Mouse (Mus musculus) liver, embryonic 16.5 days (tissue): ENCODE data around the gene Midn. TPM values are rescaled to one million over a fixed set of nuclear protein-coding genes. Genes with fewer than 3 reads are reported as not detected.
A peak's percentile ranks its signal among the peaks of the same experiment; 100 is the strongest.

ENCODE experiments used
- ATAC-seq: fragments of 200-750 bp; cut with Nextera tagmentation; 2 replicates; pipeline ENCODE4 v1.8.0; 2017; ENCODE audit warnings: low read depth, mild to moderate bottlenecking, moderate number of reproducible peaks, moderate library complexity
- H3K27ac ChIP-seq: fragments of 300-500 bp; sonication (generic); 2 replicates; pipeline ENCODE4 v1.5.1; 2014; ENCODE audit warnings: mild to moderate bottlenecking, low read length
- H3K27me3 ChIP-seq: fragments of 300-500 bp; sonication (generic); 2 replicates; pipeline ENCODE4 v1.6.1; 2014; ENCODE audit warnings: low read depth, low read length, mixed read lengths; ENCODE audit not compliant: control insufficient read depth, insufficient read depth
- H3K36me3 ChIP-seq: fragments of 300-500 bp; sonication (generic); 2 replicates; pipeline ENCODE4 v1.6.1; 2014; ENCODE audit warnings: mild to moderate bottlenecking; ENCODE audit not compliant: control insufficient read depth, insufficient read depth
- H3K4me1 ChIP-seq: fragments of 300-500 bp; sonication (generic); 2 replicates; pipeline ENCODE4 v1.6.1; 2014; ENCODE audit warnings: low read depth, low read length, mixed read lengths; ENCODE audit not compliant: control insufficient read depth
- H3K4me2 ChIP-seq: fragments of 300-500 bp; sonication (generic); 2 replicates; pipeline ENCODE4 v1.6.1; 2014; ENCODE audit warnings: low read depth, low read length, mixed read lengths
- H3K4me3 ChIP-seq: fragments of 300-500 bp; sonication (generic); 2 replicates; pipeline ENCODE4 v1.5.1; 2014; ENCODE audit warnings: low read depth, mild to moderate bottlenecking, low read length
- H3K9ac ChIP-seq: fragments of 300-500 bp; sonication (generic); 2 replicates; pipeline ENCODE4 v1.6.1; 2014; ENCODE audit warnings: low read depth, low read length
- H3K9me3 ChIP-seq: fragments of 300-500 bp; sonication (generic); replicated peaks from 2 replicates; pipeline ENCODE4 v1.6.1; 2016; ENCODE audit warnings: low read length; ENCODE audit not compliant: control insufficient read depth
- WGBS: fragments of 180-500 bp; shearing (Covaris S2); extraction: QIAGEN DNeasy Blood & Tissue Kit; methylation state at CpG from one replicate; pipeline ENCODE4 v1.1.7; 2014; ENCODE audit not compliant: insufficient replicate concordance; 5-methylcytosine and 5-hydroxymethylcytosine counted together
- polyA plus RNA-seq: library from polyadenylated mRNA; unstranded; fragments of >200 nt; fragmentation: Nextera tagmentation; extraction: Ambion mirVana; gene quantifications from 2 replicates; pipeline ENCODE4 v1.2.1, GENCODE M21; 2015

Gene Midn
- polyA plus RNA-seq, 1 experiment from 2014 or later = 2.6 TPM

DNA sequence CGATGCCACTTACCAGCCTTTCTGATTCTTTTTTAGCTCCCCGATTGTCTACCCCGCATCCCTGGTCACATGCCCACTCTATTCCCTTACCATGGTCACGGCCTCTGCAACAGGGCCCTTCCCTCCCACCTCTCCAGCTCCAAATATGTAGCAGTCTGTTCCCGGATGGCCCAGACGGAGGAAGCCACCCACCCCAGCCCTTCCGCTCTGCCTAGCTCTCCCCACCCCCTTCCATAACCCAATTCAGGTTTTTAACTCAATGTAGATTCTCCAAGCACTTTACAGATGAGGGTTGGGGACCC, 8.6 kb downstream of the Midn start:
- Histone ChIP-seq H3K4me3 (no peak overlapping the region), H3K4me1 (peaks cover 93% of the 10 kb centered on the region), H3K36me3 (peaks cover 47% of the 10 kb centered on the region), H3K27ac (no peak overlapping the region), H3K4me2 (no peak overlapping the region), H3K9me3 (no peaks in the 10 kb centered on the region), H3K9ac (no peak overlapping the region), H3K27me3 (no peaks in the 10 kb centered on the region)
- WGBS = 86% methylated on average over 7 of the region's 7 CpGs
- no peak for ATAC-seq

DNA sequence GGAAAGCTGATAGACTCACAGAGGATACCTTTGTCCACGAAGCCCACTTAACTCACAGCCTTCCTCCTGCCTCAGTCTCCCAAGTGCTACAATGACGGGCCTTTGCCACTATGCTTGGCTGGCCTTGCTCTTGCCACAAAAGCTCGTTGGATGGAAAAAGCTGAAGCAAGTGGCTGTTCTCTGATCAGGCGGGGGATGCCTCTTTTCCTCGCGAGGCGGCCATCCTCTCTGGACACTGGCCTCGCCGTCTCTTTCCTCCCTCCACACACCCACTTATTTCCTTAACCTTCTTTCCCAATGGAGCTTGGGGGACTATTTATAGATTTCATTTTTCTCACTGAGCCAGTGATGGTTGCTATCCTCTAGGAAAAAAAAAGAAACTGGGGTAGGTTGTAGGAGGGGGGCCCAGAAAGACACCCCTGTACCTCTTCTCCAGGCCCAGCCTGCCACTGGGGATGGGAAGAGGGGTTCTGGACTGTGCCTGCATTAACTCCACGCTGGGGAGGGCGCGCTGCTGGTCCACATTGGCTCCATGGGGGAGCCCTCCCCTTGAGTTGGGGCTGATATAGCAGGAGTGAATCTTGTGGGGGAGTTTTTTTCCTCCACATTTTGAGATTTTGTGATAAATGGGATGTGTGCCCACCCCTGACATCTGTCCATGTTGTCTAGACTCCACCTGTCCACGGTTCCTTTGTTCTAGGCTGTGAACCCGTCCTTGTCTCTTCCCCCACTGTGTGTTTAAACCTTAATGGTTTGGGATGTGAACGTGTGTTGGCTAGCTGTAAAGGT, 9.3 kb downstream of the Midn start:
- Histone ChIP-seq H3K9me3 (no peaks in the 10 kb centered on the region), H3K36me3 (peaks cover 43% of the 10 kb centered on the region), H3K27ac (no peak overlapping the region), H3K4me1 (peaks cover 93% of the 10 kb centered on the region), H3K4me2 (no peak overlapping the region), H3K27me3 (no peaks in the 10 kb centered on the region), H3K4me3 (no peak overlapping the region), H3K9ac (no peak overlapping the region)
- 73% methylated on average over 15 of the region's 15 CpGs for WGBS
- no peak for ATAC-seq

DNA sequence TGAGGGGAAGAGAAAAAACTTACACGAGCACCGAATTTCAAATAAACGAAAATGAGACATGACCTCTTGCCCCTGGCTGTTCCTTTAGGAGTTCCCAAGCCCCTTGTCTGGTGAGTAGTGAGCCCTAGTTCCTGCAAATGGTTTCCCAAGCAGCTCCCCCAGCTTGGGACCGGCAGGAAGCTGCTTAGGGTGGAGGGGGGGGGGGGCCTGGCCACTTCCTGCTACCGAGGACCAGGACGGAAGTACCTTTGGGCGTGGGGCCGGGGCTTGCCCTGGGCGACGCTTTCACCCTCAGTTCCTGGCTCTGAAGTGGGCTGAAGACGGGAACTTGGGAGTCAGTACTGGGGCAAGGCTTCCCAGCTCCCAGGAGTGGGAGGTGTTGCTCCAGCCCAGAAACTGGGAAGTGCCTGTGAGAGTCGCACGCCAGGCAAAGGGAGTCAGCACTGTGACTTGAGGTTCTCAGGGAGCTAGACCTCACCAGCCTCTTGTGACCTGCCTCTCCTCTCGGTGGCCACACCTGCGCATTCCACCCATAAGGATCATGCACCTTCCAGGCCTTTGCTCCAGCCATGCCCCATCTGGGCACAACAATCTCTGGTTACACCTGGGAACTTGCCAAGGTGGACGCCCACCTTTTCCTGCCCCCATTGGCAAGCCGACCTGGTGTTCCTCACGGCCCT, 10.4 kb downstream of the Midn start:
- Histone ChIP-seq H3K27ac (peak overlapping the region; percentile 79), H3K9me3 (no peaks in the 10 kb centered on the region), H3K4me3 (peak overlapping the region; percentile 10; the same call in 1 of the 2 replicates), H3K36me3 (peaks cover 41% of the 10 kb centered on the region), H3K27me3 (no peaks in the 10 kb centered on the region), H3K4me1 (peaks cover 92% of the 10 kb centered on the region), H3K4me2 (peak overlapping the region; percentile 89), H3K9ac (peak overlapping the region; percentile 47)
- 10% methylated on average over 18 of the region's 18 CpGs for WGBS
- no peak for ATAC-seq

- H3K4me3 ChIP-seq = peak overlapping the region; percentile 68
- H3K36me3 ChIP-seq = peaks cover 34% of the 10 kb centered on the region
- H3K27me3 ChIP-seq = no peaks in the 10 kb centered on the region
- peak overlapping the region; percentile 47 for H3K9ac ChIP-seq
- WGBS = 16% methylated on average over 12 of the region's 12 CpGs
- peaks cover 91% of the 10 kb centered on the region for H3K4me1 ChIP-seq
- H3K27ac ChIP-seq = peak overlapping the region; percentile 79
- H3K4me2 ChIP-seq = peak overlapping the region; percentile 89
- H3K9me3 ChIP-seq = no peaks in the 10 kb centered on the region
- ATAC-seq = no peak
Observed at GRCm38 (mm10) chr10:80159021-80159560, 11.0 kb downstream of the Midn start.

DNA sequence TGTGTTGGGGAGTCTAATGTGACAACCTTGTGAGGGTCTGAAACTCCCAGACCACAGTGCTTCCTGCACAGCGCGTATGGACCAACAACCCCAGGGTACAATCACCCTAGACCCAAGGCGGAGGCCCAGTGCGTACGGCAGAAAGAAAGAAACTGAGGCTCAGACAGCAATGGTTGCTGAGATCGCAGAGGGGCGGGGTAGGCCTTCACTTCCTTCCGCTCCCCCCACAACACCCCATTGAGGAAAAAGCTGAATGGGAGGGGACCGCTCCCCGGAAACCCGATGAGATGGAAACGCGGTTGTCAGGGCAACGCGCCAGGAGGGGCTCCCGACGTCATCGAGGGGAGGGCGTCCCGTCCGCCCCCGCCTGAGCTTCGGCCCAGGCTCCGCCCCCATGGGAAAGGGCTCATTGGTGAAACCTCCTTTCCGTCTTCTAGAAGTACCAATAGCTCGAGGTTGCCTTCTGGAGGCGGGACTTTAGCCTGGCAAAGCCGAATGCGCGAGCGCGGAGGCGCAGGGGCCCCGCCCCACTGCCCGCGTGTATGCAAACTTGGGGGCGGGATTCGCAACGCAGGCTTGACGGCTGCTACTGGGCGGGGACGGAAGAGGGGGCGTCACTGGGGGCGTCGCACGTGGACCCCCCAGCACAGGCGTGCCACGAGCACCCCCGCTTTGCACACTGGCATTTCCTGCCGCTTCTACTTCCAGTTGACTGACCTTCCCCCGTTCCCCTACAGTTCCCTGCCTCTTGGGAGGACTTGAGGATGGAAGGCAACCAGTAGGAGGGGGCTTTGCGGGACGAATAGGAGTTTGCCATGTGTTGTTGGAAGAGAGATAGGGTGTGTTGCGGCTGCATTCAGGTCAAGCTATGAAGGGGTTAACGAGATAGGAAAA, 11.7 kb downstream of the Midn start:
- Histone ChIP-seq H3K27me3 (no peaks in the 10 kb centered on the region), H3K36me3 (peaks cover 28% of the 10 kb centered on the region), H3K9ac (peak overlapping the region; percentile 64), H3K4me3 (peak overlapping the region; percentile 68), H3K27ac (peak overlapping the region; percentile 90), H3K4me2 (peak overlapping the region; percentile 89), H3K4me1 (peaks cover 92% of the 10 kb centered on the region), H3K9me3 (no peaks in the 10 kb centered on the region)
- peak; percentile 81 for ATAC-seq
- WGBS = under 1% methylated on average over 55 of the region's 55 CpGs

DNA sequence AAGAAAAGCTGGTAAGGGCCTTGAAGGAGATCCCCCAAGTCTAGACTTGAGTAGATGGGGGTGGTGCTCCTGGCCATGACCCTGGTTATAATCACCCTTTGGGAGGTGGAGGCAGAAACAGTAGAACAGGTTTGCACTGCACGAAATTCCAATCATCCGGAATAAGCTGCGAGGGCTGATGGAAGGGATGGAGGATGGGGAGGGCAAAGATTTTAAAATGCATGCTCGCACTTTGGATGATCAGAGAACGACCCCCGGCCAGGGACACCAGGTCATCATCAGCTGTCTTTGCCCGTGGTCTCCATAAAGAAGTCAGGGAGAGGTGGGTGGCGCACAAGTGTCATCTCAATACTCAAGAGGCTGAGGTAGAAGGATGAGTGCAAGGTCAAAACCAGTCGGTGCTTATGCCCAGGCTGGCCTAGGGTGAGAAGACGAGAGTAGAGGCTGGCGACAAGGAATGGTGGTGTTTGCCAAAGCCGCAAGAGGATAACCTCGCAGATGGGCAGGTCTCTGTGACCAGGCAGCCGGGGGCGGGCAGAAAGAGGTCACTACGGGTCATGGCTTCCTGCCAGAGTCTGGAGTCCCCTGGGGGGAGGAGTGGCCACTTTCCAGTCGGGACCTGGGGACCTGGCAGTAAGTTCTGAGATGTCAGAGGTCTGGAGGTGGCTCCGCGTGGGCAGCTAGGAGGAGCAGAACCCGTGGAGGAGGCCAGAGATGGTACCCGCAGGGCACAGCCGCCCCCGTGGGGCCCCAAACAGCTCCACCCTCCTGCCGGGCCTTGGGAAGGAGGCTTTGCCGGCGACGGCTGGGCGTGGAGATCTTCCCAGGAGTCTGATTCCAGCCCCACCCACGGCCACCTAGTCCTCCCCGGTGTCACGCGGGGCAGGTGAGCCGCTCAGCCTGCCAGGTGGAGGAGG, 12.6 kb downstream of the Midn start:
- Histone ChIP-seq H3K4me2 (peak overlapping the region; percentile 89), H3K27me3 (no peaks in the 10 kb centered on the region), H3K27ac (peak overlapping the region; percentile 90), H3K4me1 (peaks cover 92% of the 10 kb centered on the region), H3K9me3 (no peaks in the 10 kb centered on the region), H3K36me3 (peaks cover 19% of the 10 kb centered on the region), H3K9ac (peak overlapping the region; percentile 64), H3K4me3 (peak overlapping the region; percentile 68)
- WGBS = 2% methylated on average over 33 of the region's 33 CpGs
- peak; percentile 37 for ATAC-seq

DNA sequence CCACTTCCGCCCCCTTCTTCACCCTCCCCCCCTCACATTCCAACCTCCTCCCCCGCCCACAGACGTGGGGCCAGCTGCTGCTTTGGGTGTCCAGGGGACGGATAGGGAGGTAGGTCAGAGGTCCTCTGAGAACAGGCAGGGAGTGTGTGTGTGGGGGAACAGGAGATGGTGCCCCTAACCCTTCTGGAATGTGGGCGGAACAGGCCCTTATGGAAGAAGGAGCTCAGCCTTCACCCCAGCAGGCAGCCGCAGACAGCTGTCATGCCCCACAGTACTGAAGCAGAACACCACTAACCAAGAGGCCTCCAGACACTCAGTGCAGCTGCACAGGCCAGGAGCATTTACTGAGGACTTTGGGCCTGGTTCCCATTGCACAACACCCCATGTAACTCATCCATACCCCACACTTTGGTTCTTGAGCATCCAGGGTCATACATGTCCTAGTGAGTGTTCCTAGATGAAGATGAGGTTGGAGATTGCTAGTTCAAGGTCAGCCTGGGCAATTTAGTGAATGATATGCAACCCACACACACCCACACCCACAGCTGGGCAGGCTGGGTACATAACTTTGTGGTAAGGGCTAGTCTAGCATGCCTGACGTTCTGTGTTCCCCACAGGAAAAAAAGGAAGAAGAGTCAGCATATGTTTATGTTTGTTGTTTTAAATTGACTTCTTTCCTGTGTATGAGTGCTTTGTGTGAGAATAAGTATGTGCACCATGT, 13.6 kb downstream of the Midn start:
- Histone ChIP-seq H3K9ac (peak overlapping the region; percentile 64), H3K9me3 (no peaks in the 10 kb centered on the region), H3K4me3 (peak overlapping the region; percentile 68), H3K36me3 (peaks cover 9% of the 10 kb centered on the region), H3K4me2 (peak overlapping the region; percentile 89), H3K27me3 (no peaks in the 10 kb centered on the region), H3K27ac (peak overlapping the region; percentile 90), H3K4me1 (peaks cover 91% of the 10 kb centered on the region)
- 26% methylated on average over 7 of the region's 7 CpGs for WGBS
- no peak for ATAC-seq
